Mouse (Mus musculus) ovary, postnatal 14 days (tissue): ENCODE data around the gene Slc26a8.

Experiments used
- DNase-seq: peaks from one replicate; pipeline ENCODE4 v3.0.0; 2022; ENCODE audit warnings: low spot score

The Slc26a8 gene

GRCm38 (mm10) chr17:28591476-28591875, 98.6 kb downstream of the Slc26a8 start:
- DNase-seq, result no peak

GRCm38 (mm10) chr17:28590596-28590995, 99.4 kb downstream of the Slc26a8 start:
- DNase-seq, result no peak

- no peak for DNase-seq
These were observed 101.4 kb downstream of the Slc26a8 start for GRCm38 (mm10) chr17:28588591-28588990.
